Mouse (Mus musculus) retina, adult 2 months (tissue): ENCODE results near the gene Angptl3.

ENCODE experiments used
- DNase-seq: peaks from one replicate; pipeline ENCODE4 v3.0.0-alpha.2; 2012; ENCODE audit warnings: low read depth, low spot score

Gene Angptl3

DNA sequence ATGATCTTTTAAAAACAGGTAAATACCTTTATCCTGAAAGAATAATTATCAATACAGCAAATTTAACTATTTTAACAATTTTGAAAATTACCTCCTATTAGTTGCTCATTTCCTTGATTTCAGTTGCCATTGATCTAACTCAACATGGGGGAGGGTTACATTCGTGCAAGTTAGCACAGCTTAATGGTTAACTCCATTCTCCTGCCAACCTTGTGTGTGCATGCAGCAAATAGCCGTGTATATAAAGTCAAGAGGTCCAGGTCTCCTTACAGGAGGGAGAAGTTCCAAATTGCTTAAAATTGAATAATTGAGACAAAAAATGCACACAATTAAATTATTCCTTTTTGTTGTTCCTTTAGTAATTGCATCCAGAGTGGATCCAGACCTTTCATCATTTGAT lies at the start of gene Angptl3:
Gene Angptl3 (plus strand): TSS at position 269 of the 400 bp plus-strand sequence.
- DNase-seq = no peak

DNA sequence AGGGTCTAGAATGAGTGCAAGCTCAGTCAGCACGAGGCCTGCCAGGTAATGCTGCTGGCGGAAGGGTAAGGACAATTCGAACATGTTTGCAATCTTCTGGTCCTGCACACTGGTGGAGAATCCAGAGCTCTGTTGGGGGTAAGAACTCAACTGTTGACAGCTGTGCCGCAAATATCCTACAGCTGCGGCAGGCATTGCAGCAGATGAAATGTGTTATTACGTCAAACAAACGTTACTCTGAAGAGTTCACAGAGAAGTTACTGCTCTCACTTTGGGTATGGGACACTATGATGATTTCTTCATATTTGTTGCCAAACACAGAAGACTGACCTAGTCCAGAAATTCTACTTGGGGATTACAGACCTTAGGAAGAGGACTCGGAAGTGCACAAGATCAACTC lies 46.1 kb upstream of the Angptl3 start:
- DNase-seq = no peak

DNA sequence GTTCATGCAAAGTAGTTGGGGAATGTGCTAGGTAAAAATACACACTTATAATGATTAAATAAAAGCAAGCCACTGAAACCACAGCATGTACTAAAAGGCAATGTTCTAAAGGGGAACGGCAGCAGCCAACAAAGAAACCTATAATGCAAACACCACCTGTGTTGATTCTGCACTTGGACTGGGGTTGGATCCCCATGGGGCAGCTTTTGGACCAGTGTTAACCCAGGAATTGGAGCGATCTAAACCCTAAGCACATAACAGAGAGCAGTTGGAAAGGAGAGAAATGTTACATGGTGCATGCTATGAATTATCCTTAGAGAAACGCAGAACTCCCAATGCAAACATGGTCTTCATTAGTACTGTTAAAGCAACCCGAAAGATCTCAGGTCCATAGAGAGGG lies 37.3 kb upstream of the Angptl3 start:
- DNase-seq = no peak

DNA sequence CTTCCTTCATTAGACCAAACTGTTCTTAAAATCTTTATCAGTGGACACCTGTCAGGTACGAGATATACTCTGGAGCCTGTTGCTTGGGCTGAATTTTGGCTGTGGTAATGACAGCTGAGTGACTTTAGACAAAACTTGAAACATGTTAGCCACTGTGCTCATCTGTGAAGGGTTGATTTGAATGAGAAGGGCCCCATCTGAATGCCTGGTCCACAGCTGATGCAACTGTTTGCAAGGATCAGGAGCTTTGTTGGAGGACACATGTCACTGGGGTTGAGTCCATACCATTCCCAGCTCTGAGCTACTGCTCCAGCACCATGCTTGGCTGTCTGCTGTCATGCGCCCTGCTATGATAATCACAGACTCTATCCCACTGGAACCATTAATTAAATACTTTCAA lies 25.2 kb upstream of the Angptl3 start:
- no peak for DNase-seq

DNA sequence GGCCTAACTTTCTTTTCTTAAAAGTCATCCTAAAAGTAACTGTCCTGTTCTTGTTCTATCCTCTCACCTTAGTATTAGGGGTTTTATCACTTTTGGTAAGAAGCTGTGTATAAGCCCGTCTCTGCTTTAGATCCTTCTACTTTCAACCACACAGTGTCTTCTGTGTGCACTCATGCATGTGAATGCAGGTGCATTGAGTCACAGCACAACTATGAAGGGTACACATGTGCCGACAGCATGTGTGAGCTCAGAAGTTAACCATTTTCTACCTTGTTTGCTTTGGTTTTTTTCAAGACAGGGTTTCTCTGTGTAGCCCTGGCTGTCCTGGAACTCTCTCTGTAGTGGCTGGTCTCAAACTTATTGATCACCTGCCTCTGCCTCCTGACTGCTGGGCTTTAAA lies 24.4 kb upstream of the Angptl3 start:
- no peak for DNase-seq

DNA sequence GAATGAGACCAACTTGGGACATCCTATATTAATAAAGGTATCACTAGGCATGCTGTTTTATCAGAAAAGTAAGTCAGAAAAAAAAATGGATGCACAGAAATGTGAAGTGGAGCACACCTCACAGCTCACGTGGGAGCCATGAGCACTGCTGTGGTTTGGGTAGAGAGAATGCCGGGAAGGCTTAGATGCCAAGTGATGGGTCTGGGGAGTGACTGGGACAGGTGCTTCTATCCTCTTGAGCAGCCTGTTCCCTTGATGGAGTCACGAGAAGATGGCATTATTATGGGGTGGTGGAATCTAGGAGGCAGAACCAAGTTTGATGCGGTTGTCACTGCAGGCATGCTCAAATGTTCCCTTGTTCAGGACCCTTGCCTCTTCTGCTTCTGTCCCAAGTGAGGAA lies 19.7 kb upstream of the Angptl3 start:
- DNase-seq = no peak

DNA sequence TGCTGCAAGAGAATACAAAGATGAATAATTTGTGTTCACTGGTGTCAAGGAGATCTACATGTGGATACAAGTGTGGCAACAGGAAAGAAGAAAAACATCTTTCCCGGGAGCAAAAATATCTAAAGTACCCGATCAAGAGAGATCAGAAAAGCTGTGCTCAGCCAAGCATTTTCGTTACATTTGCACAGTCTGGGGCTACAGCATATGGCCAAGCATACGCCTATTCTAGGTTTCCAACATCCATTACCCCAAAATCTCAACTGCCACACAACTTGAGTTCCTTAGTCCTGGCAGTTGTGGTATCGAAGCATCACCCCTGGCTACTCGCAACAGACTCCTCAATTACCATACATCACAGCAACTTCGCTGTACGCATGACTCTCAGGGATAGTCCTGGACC lies 8.5 kb upstream of the Angptl3 start:
- no peak for DNase-seq

DNA sequence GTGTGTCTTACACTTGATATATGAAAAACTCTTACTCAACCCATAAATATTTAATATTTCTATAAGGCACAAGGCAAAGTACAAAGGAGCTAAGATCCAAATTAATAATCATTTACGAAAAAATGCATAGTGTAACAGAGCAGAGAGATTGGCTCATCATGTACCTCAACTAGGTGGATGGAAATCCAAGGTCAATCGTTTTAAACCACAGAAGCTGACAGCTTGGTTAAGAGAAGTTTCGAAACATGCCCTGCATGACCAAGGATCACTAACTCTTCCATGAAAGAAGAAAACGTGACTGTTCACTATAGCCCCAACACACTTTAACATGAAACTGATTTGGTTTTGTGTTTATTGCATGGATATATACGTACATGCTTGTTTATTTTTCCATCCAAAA lies 2.4 kb upstream of the Angptl3 start:
- DNase-seq = no peak

DNA sequence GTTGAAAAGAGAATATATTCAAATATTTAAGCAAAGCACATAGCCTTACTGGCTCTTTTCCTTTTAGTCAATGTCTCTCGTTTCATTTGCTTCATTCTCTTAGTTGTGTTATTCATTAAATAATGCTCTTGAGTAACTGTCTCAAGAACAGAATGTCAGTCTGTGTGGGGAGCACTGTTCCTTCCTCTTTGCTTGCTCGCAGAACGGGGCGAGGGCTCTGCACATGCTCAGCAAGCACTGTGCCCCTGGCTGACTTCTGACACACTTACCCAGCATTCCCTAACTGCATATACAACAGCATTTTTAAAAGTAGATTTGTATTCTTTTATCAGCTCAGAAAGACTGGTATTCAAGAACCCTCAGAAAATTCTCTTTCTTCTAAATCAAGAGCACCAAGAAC lies 2.2 kb downstream of the Angptl3 start:
- no peak for DNase-seq

DNA sequence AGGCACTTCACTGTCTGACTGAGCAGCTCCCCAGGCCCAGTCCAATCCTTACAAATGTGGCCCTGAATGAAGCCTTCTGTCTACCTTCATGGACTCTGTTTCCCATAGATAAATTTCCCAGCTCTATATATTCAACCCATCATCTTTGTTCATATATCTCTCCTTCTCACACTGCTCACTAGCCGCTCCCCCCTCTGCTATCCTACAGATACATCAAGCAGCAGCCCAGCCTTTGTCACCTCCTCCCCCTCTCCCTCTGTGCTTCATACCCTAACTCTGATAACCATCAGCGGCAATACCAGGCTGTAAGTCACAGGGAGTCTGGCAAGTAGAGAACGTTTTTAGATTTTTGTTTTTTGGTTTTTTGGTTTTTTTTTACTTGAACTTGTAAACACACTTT lies 14.1 kb downstream of the Angptl3 start:
- no peak for DNase-seq

DNA sequence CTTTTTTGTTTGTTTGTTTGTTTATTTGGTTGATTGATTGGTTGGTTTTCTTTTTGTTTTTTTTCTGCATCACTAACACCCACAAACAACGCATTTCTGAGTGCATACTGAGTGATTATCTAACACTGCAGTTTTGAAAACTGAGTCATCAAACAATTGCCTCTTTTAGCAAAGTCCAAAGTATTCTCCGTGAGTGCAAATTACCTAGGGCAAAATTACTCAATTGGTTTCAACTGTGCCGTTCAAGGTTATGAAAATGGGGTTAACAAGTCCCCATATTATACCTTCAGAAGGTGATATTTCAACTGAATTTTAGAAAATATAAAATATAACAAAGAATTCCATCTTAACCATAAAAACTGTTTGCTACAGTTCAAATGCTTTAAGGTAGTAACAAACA lies 15.7 kb downstream of the Angptl3 start:
- no peak for DNase-seq

DNA sequence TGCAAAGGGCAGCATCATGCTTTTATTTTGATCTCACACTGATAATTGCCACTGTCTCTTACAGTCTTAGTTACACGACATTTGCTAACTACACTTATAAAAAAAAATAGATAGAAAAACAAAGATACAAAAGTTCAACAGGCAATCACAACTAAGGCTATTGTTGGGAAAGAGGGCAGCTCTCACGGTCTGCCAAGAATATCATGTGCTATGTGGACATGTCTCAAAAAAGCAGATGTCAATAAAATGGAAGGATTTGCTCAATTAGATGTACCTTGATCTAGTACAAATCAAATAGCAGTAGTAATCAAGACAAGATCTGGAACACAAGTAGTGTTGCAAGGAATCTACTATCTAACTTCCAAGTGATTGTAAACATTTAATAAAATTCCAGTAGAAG lies 17.8 kb downstream of the Angptl3 start:
- DNase-seq = no peak

DNA sequence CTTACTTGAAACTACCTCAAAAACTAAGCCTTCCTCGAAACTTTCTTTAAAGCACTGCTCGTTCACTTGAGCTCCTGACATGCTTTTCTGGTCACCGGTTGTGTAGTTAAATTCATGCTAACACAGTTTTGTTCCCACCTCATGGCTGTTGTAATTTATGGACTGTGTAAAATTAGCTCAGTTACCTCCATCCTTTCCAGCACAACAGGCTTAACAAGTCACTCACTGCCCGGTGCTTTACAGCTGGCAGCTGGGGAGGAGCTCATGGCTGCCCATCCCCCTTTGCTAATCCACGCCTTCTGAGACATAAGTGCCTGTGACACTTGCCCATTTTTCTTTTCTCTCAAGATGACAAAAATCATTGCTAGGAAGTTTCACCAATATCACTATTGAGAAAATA lies 33.8 kb downstream of the Angptl3 start:
- DNase-seq = no peak

DNA sequence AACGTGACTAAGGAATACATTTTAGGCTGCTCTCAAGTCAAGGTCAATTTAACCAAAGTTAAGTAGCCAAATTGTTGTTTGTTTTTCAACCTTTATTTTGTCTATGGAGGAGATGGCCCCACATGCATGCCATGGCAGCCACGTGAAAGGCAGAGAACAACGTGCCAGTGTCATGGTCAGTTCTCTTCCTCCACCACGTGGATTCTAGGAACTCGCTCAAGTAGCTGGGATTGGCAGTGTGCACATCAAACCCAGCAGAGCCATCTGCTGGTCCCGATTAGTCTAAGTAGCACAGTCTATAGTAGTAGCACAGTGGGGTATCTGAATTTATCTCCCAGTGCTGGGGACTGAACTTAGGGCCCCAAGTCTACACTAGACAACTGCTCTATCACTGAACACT lies 38.1 kb downstream of the Angptl3 start:
- no peak for DNase-seq

DNA sequence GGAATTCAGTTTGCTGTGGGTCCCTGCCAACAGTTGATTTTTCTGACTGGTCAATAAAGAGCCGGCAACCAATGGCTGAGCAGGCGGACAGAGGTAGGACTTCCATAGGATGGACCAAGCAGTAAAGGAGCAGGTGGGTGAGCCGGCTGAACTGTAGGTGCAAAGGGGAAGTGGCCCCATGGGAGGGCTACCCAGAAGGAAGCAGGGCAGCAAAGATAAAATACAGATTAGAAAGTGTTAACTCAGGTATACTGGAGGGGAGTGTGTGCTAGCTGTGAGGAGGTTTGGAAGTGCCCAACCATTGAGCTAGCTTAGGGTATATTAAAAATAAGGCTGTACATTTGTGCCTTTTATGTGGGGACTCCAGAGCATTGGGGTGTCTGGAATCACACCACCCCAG lies 47.3 kb downstream of the Angptl3 start:
- DNase-seq = no peak

DNA sequence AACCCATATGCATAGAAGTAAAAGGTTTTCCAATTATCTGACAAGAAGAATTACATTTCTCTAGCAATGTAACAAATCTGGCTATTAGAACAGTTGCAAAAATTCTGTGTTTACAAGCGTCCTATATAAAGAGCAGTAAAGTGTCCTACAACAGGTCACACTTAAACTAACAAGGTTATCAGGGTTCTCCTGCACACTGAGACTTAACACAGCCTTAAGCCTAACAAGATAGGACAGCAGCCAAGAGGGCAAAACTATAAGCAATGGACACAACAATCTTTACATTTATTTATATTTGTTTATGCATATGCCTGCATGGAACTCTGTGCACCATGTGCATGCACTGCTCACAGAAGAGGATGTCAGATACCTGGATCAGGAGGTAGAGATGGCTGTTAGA lies 50.4 kb downstream of the Angptl3 start:
- DNase-seq = no peak

DNA sequence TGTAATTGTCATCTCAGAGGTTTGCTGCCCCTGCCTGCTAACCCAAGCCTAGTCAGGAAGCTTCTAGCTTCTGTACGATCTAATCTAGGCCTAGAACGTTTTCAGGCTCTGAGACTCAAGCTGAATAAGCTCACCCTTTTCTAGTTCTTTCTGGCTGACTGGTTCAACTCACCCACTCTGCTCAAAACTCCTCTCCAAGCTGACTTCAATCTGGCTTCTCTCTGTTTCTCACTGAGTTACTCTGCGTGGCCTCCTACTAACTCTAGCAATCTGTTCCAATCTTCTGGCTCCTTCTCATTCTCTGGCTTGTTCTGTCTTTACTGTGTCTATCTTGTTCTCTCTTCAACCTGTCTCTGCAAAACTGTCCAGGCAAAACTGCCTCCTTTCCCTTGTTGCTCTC lies 53.1 kb downstream of the Angptl3 start:
- no peak for DNase-seq

DNA sequence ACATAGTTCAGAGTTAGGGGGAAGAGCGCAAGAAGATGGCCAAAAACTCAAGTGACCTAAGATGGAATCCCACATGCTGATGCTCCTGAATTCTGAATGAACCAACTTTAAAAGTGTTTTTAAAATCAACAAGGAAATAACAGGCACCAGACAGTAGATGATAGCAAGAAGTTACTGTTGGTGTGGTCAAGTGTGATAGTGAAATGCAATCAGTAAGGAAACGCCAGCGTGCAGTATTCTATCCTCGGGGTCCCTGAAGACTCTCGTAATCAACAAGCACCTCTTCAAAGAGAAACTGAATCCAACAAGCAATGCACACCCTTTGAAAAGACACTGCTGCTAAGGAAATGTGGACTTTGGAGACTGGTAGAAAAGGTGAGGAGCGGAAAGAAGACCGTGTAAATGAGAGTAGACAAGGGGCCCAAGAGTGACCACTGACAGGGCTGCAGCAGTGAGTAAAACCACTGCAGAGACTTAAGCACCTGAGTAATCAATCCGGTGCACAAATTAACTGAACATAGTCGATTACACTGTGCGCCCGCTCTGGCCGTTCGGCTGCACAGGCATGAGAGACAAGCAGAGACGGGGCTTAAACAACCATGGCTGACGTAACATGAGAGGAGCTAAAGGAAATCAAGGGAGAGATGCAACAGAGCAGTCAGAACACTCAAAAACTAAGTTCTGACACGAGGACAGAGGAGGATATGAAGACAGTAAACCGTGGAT lies 57.2 kb downstream of the Angptl3 start:
- no peak for DNase-seq

DNA sequence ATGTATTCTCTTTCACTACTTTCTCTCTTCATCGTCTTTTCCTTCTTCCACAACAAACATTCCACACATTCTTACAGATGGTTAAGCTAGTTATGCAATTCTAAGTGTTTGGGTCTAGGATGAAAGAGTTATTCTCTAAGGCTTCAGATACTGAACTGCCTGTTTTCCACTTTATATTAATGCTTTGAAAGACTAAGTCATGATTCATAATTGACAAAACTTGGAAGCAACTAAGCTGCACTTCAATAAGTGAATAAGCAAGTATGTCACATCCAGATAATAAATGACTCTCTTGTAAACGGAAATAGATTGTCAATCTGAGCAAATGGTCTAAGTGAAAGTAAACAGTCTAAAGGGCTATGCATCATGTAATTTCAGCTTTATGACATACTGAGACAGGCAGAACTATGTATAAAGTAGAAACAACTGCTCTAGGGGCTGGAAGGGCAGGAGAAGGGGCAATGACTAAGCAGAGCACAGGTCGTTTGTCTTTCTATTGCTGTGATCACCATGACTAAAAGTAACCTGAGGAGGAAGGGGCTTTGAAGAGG lies 60.5 kb downstream of the Angptl3 start:
- no peak for DNase-seq

DNA sequence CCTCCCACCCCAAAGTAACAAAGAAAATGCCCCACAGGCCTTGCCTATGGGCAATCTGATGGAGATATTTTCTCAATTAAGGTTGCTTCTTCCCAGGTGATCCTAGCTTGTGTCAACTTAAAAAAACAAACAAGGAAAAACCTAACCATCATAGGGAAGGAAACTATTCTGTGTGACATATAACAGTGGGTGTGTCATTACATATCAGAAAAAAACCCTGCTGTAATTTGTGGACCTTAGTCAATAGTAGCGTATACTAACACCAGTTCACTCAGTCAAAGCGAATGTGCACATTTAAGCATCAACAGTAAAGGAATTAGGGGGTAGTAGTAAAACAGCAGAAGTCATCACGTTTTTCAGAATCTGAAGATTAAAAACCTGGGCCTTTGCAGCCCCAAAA lies 61.0 kb downstream of the Angptl3 start:
- DNase-seq = no peak
